Mouse (Mus musculus): Measurements from ENCODE around the gene Smad1. TPM values are rescaled to one million over a fixed set of nuclear protein-coding genes. Genes with fewer than 3 reads are reported as not detected.
A peak's percentile ranks its signal among the peaks of the same experiment; 100 is the strongest.

The Smad1 gene
- polyA plus RNA-seq, 1 experiment from 2014 or later, result 59.0 TPM

- peak; percentile 63 for ATAC-seq (ENCODE audit: low FRiP score)
Measured at GRCm38 (mm10) chr8:79350094-79350593, 49.2 kb downstream of the Smad1 start.

GRCm38 (mm10) chr8:79346414-79346813 lies 52.9 kb downstream of the Smad1 start:
- Histone ChIP-seq H3K4me1 (peaks cover 21% of the 10 kb centered on the region), H3K36me3 (peaks cover 33% of the 10 kb centered on the region), H3K4me3 (replicated peaks) (no peak overlapping the region), H3K27me3 (replicated peaks) (no peaks in the 10 kb centered on the region), H3K4me2 (no peak overlapping the region), H3K9me3 (replicated peaks) (no peaks in the 10 kb centered on the region), H3K27ac (replicated peaks) (no peak overlapping the region), H3K9ac (replicated peaks) (no peak overlapping the region)
- WGBS, result 84% methylated on average over 10 of the region's 10 CpGs
- no peak for ATAC-seq (ENCODE audit: low FRiP score)

More at GRCm38 (mm10) chr8:79350094-79350593, 49.2 kb downstream of the Smad1 start:
- Histone ChIP-seq H3K9me3 (replicated peaks) (no peaks in the 10 kb centered on the region), H3K4me3 (replicated peaks) (no peak overlapping the region), H3K27me3 (replicated peaks) (no peaks in the 10 kb centered on the region), H3K4me1 (peaks cover 28% of the 10 kb centered on the region), H3K4me2 (peak overlapping the region; percentile 11; the same call in 1 of the 2 replicates), H3K27ac (replicated peaks) (peak overlapping the region; percentile 67), H3K36me3 (peaks cover 28% of the 10 kb centered on the region), H3K9ac (replicated peaks) (no peak overlapping the region)
- WGBS, result 34% methylated on average over 6 of the region's 6 CpGs

GRCm38 (mm10) chr8:79345856-79346255 lies 53.5 kb downstream of the Smad1 start:
- no peak for ATAC-seq (ENCODE audit: low FRiP score)
- WGBS, result 76% methylated on average over 6 of the region's 6 CpGs
- H3K9me3 ChIP-seq (replicated peaks), result no peaks in the 10 kb centered on the region
- H3K27ac ChIP-seq (replicated peaks), result no peak overlapping the region
- H3K4me1 ChIP-seq, result peaks cover 21% of the 10 kb centered on the region
- H3K27me3 ChIP-seq (replicated peaks), result no peaks in the 10 kb centered on the region
- no peak overlapping the region for H3K4me2 ChIP-seq
- H3K9ac ChIP-seq (replicated peaks), result no peak overlapping the region
- H3K36me3 ChIP-seq, result peaks cover 32% of the 10 kb centered on the region
- no peak overlapping the region for H3K4me3 ChIP-seq (replicated peaks)

GRCm38 (mm10) chr8:79341236-79341635 lies 58.1 kb downstream of the Smad1 start:
- no peak overlapping the region for H3K9ac ChIP-seq (replicated peaks)
- H3K4me3 ChIP-seq (replicated peaks), result no peak overlapping the region
- no peak for ATAC-seq (ENCODE audit: low FRiP score)
- no peaks in the 10 kb centered on the region for H3K27me3 ChIP-seq (replicated peaks)
- no peaks in the 10 kb centered on the region for H3K9me3 ChIP-seq (replicated peaks)
- H3K36me3 ChIP-seq, result peaks cover 49% of the 10 kb centered on the region
- H3K27ac ChIP-seq (replicated peaks), result no peak overlapping the region
- WGBS, result 90% methylated on average over 8 of the region's 8 CpGs
- H3K4me1 ChIP-seq, result 0 out of 2 replicates have a peak, but pooled peaks cover 3% of the 10 kb centered on the region
- no peak overlapping the region for H3K4me2 ChIP-seq

- Histone ChIP-seq H3K27me3 (replicated peaks) (no peaks in the 10 kb centered on the region), H3K4me3 (replicated peaks) (no peak overlapping the region), H3K4me2 (no peak overlapping the region), H3K27ac (replicated peaks) (no peak overlapping the region), H3K36me3 (peaks cover 49% of the 10 kb centered on the region), H3K9ac (replicated peaks) (no peak overlapping the region), H3K4me1 (0 out of 2 replicates have a peak, but pooled peaks cover 3% of the 10 kb centered on the region), H3K9me3 (replicated peaks) (no peaks in the 10 kb centered on the region)
- no peak for ATAC-seq (ENCODE audit: low FRiP score)
- WGBS, result 80% methylated on average over 9 of the region's 9 CpGs
Measured at GRCm38 (mm10) chr8:79339555-79339954, 59.8 kb downstream of the Smad1 start.

GRCm38 (mm10) chr8:79338619-79339018 lies 60.7 kb downstream of the Smad1 start:
- 83% methylated on average over 10 of the region's 10 CpGs for WGBS
- Histone ChIP-seq H3K36me3 (peaks cover 42% of the 10 kb centered on the region), H3K4me3 (replicated peaks) (no peak overlapping the region), H3K4me1 (no peaks in the 10 kb centered on the region), H3K9ac (replicated peaks) (no peak overlapping the region), H3K27me3 (replicated peaks) (no peaks in the 10 kb centered on the region), H3K9me3 (replicated peaks) (no peaks in the 10 kb centered on the region), H3K27ac (replicated peaks) (no peak overlapping the region), H3K4me2 (no peak overlapping the region)
- no peak for ATAC-seq (ENCODE audit: low FRiP score)

- H3K9me3 ChIP-seq (replicated peaks), result no peaks in the 10 kb centered on the region
- no peak overlapping the region for H3K4me2 ChIP-seq
- H3K27me3 ChIP-seq (replicated peaks), result no peaks in the 10 kb centered on the region
- H3K4me1 ChIP-seq, result no peaks in the 10 kb centered on the region
- no peak overlapping the region for H3K27ac ChIP-seq (replicated peaks)
- no peak overlapping the region for H3K4me3 ChIP-seq (replicated peaks)
- peaks cover 5% of the 10 kb centered on the region for H3K36me3 ChIP-seq
- WGBS, result 83% methylated on average over 22 of the region's 22 CpGs
- no peak for ATAC-seq (ENCODE audit: low FRiP score)
- H3K9ac ChIP-seq (replicated peaks), result no peak overlapping the region
Measured at GRCm38 (mm10) chr8:79332109-79332900, 67.0 kb downstream of the Smad1 start.

GRCm38 (mm10) chr8:79331571-79331970 lies 67.7 kb downstream of the Smad1 start:
- no peaks in the 10 kb centered on the region for H3K27me3 ChIP-seq (replicated peaks)
- H3K9ac ChIP-seq (replicated peaks), result no peak overlapping the region
- WGBS, result 91% methylated on average over 2 of the region's 2 CpGs
- H3K4me2 ChIP-seq, result no peak overlapping the region
- no peaks in the 10 kb centered on the region for H3K4me1 ChIP-seq
- no peak overlapping the region for H3K27ac ChIP-seq (replicated peaks)
- no peaks in the 10 kb centered on the region for H3K9me3 ChIP-seq (replicated peaks)
- no peak overlapping the region for H3K4me3 ChIP-seq (replicated peaks)
- no peaks in the 10 kb centered on the region for H3K36me3 ChIP-seq
- no peak for ATAC-seq (ENCODE audit: low FRiP score)

GRCm38 (mm10) chr8:79331017-79331416 lies 68.3 kb downstream of the Smad1 start:
- Histone ChIP-seq H3K4me3 (replicated peaks) (no peak overlapping the region), H3K4me1 (no peaks in the 10 kb centered on the region), H3K27ac (replicated peaks) (no peak overlapping the region), H3K36me3 (no peaks in the 10 kb centered on the region), H3K27me3 (replicated peaks) (no peaks in the 10 kb centered on the region), H3K9ac (replicated peaks) (no peak overlapping the region), H3K9me3 (replicated peaks) (no peaks in the 10 kb centered on the region), H3K4me2 (no peak overlapping the region)
- no peak for ATAC-seq (ENCODE audit: low FRiP score)
- 84% methylated on average over 9 of the region's 9 CpGs for WGBS

GRCm38 (mm10) chr8:79329735-79330134 lies 69.6 kb downstream of the Smad1 start:
- Histone ChIP-seq H3K27me3 (replicated peaks) (no peaks in the 10 kb centered on the region), H3K36me3 (no peaks in the 10 kb centered on the region)
- 83% methylated on average over 2 of the region's 2 CpGs for WGBS

GRCm38 (mm10) chr8:79329182-79329581 lies 70.1 kb downstream of the Smad1 start:
- 93% methylated on average over 4 of the region's 4 CpGs for WGBS
- H3K36me3 ChIP-seq, result no peaks in the 10 kb centered on the region
- H3K27me3 ChIP-seq (replicated peaks), result no peaks in the 10 kb centered on the region
- no peak for ATAC-seq (ENCODE audit: low FRiP score)
- no peaks in the 10 kb centered on the region for H3K9me3 ChIP-seq (replicated peaks)
- no peak overlapping the region for H3K27ac ChIP-seq (replicated peaks)
- H3K4me2 ChIP-seq, result no peak overlapping the region
- no peak overlapping the region for H3K4me3 ChIP-seq (replicated peaks)
- H3K9ac ChIP-seq (replicated peaks), result no peak overlapping the region
- 0 out of 2 replicates have a peak, but pooled peaks cover 3% of the 10 kb centered on the region for H3K4me1 ChIP-seq

More at GRCm38 (mm10) chr8:79329735-79330134, 69.6 kb downstream of the Smad1 start:
- Histone ChIP-seq H3K9ac (replicated peaks) (no peak overlapping the region), H3K4me3 (replicated peaks) (no peak overlapping the region), H3K4me2 (no peak overlapping the region), H3K27ac (replicated peaks) (no peak overlapping the region), H3K9me3 (replicated peaks) (no peaks in the 10 kb centered on the region), H3K4me1 (0 out of 2 replicates have a peak, but pooled peaks cover 3% of the 10 kb centered on the region)
- ATAC-seq (ENCODE audit: low FRiP score), result no peak

- ATAC-seq (ENCODE audit: low FRiP score), result no peak
- Histone ChIP-seq H3K4me2 (no peak overlapping the region), H3K9me3 (replicated peaks) (no peaks in the 10 kb centered on the region), H3K9ac (replicated peaks) (no peak overlapping the region), H3K4me1 (0 out of 2 replicates have a peak, but pooled peaks cover 3% of the 10 kb centered on the region), H3K36me3 (no peaks in the 10 kb centered on the region), H3K27ac (replicated peaks) (no peak overlapping the region), H3K27me3 (replicated peaks) (no peaks in the 10 kb centered on the region), H3K4me3 (replicated peaks) (no peak overlapping the region)
- WGBS, result 72% methylated on average over 6 of the region's 6 CpGs
Measured at GRCm38 (mm10) chr8:79325510-79325909, 73.8 kb downstream of the Smad1 start.

All from neural tube, embryonic 15.5 days (tissue).